Mouse (Mus musculus): ENCODE results near the gene Col11a1. TPM values are rescaled to one million over a fixed set of nuclear protein-coding genes. Genes with fewer than 3 reads are reported as not detected.

Col11a1 gene
- total and polyA plus RNA-seq, 3 experiments: not detected

- TF ChIP-seq ZMIZ1 (IDR thresholded peaks at IDR 0.05; ENCODE audit: low read depth, low read length) (no peak), TCF12 (IDR thresholded peaks at IDR 0.05; ENCODE audit: low read depth, low read length) (no peak), RCOR1 (conservative IDR thresholded peaks at IDR 0.05; ENCODE audit: low read depth, low read length) (no peak), POLR2AphosphoS2 (IDR thresholded peaks at IDR 0.05; ENCODE audit: low read depth, low read length) (no peak)
Observed at GRCm38 (mm10) chr3:114053501-114053900, 23.2 kb downstream of the Col11a1 start (continued).

GRCm38 (mm10) chr3:114065123-114065522 is 34.8 kb downstream of the Col11a1 start:
- Histone ChIP-seq H3K9ac (ENCODE audit: insufficient read depth, low read depth) (no peak overlapping the region), H3K27me3 (replicated peaks) (no peaks in the 10 kb centered on the region), H3K4me2 (ENCODE audit: insufficient read depth, low read depth, poor library complexity, severe bottlenecking) (no peak overlapping the region), H3K79me2 (replicated peaks; ENCODE audit: control insufficient read depth, extremely low read depth, insufficient read depth, poor library complexity, severe bottlenecking) (no peaks in the 10 kb centered on the region), H3K36me3 (replicated peaks in 1 of 2; ENCODE audit: control insufficient read depth in 1 of 2, insufficient read depth in 1 of 2, low read length in 1 of 2) (no peaks in the 10 kb centered on the region), H3K9me3 (replicated peaks; ENCODE audit: low read length) (peaks cover 35% of the 10 kb centered on the region), H3K4me3 (replicated peaks in 1 of 3; ENCODE audit: low read depth in 2 of 3, low read length in 2 of 3, poor library complexity in 1 of 3) (no peak overlapping the region), H3K27ac (ENCODE audit: insufficient read depth, low read depth) (no peak overlapping the region), H3K4me1 (ENCODE audit: control insufficient read depth in 1 of 2, insufficient read depth in 2 of 2) (no peaks in the 10 kb centered on the region)
- DNase-seq (ENCODE audit: extremely low read depth): no peak
- in situ Hi-C loops (cut with MboI; ENCODE audit: low pct_ligation_motif_present, low pct_unique_long_range_greater_than_20kb, low sequenced_read_pairs) (no loop called here), dilution Hi-C loops (cut with MboI; ENCODE audit: extremely low pct_ligation_motif_present, extremely low pct_unique_long_range_greater_than_20kb, low sequenced_read_pairs) (no loop called here)
- no peak for TF ChIP-seq SIN3A (IDR thresholded peaks at IDR 0.05; ENCODE audit: low read length)
- no peak for TF ChIP-seq POLR2AphosphoS2 (IDR thresholded peaks at IDR 0.05; ENCODE audit: low read depth, low read length)
- no peak for TF ChIP-seq SMC3 (IDR thresholded peaks at IDR 0.05; ENCODE audit: low read depth, low read length)
- no peak for TF ChIP-seq UBTF (IDR thresholded peaks at IDR 0.05; ENCODE audit: low read depth, low read length)
- no peak for TF ChIP-seq PAX5 (IDR thresholded peaks at IDR 0.05; ENCODE audit: low read length)

- no peaks in the 10 kb centered on the region for H3K27me3 ChIP-seq (replicated peaks)
- H3K36me3 ChIP-seq (replicated peaks in 1 of 2; ENCODE audit: control insufficient read depth in 1 of 2, insufficient read depth in 1 of 2, low read length in 1 of 2): no peaks in the 10 kb centered on the region
- H3K4me3 ChIP-seq (replicated peaks in 1 of 3; ENCODE audit: low read depth in 2 of 3, low read length in 2 of 3, poor library complexity in 1 of 3): no peak overlapping the region
- no peak overlapping the region for H3K9ac ChIP-seq (ENCODE audit: insufficient read depth, low read depth)
- H3K4me2 ChIP-seq (ENCODE audit: insufficient read depth, low read depth, poor library complexity, severe bottlenecking): no peak overlapping the region
- in situ Hi-C loops (cut with MboI; ENCODE audit: low pct_ligation_motif_present, low pct_unique_long_range_greater_than_20kb, low sequenced_read_pairs): no loop called here
- no peaks in the 10 kb centered on the region for H3K4me1 ChIP-seq (ENCODE audit: control insufficient read depth in 1 of 2, insufficient read depth in 2 of 2)
- TF ChIP-seq MAX (IDR thresholded peaks at IDR 0.05; ENCODE audit: low read length) (no peak), NELFE (IDR thresholded peaks at IDR 0.05; ENCODE audit: low read depth, low read length) (no peak), IRF4 (IDR thresholded peaks at IDR 0.05; ENCODE audit: low read depth, low read length) (no peak), RAD21 (IDR thresholded peaks at IDR 0.05; ENCODE audit: low read depth, low read length) (no peak), MXI1 (IDR thresholded peaks at IDR 0.05; ENCODE audit: low read depth, low read length) (no peak), TCF12 (IDR thresholded peaks at IDR 0.05; ENCODE audit: low read depth, low read length) (no peak), USF1 (IDR thresholded peaks at IDR 0.05; ENCODE audit: low read depth, low read length) (no peak), BHLHE40 (IDR thresholded peaks at IDR 0.05; ENCODE audit: low read depth, low read length) (no peak), RCOR1 (conservative IDR thresholded peaks at IDR 0.05; ENCODE audit: low read depth, low read length) (no peak), NRF1 (IDR thresholded peaks at IDR 0.05; ENCODE audit: low read depth, low read length) (no peak), ZC3H11A (IDR thresholded peaks at IDR 0.05; ENCODE audit: low read depth, low read length) (no peak), GABPA (IDR thresholded peaks at IDR 0.05; ENCODE audit: insufficient replicate concordance, low read depth, low read length) (no peak), ELF1 (IDR thresholded peaks at IDR 0.05; ENCODE audit: low read depth, low read length) (no peak), MAZ (IDR thresholded peaks at IDR 0.05; ENCODE audit: low read depth, low read length) (no peak), CHD2 (IDR thresholded peaks at IDR 0.05; ENCODE audit: low read length) (no peak), HCFC1 (IDR thresholded peaks at IDR 0.05; ENCODE audit: low read depth, low read length) (no peak), MYC (IDR thresholded peaks at IDR 0.05; ENCODE audit: low read depth, low read length) (no peak), USF2 (conservative IDR thresholded peaks at IDR 0.05; ENCODE audit: low read depth, low read length) (no peak), MEF2A (IDR thresholded peaks at IDR 0.05; ENCODE audit: borderline replicate concordance, low read depth, low read length) (no peak)
- dilution Hi-C loops (cut with MboI; ENCODE audit: extremely low pct_ligation_motif_present, extremely low pct_unique_long_range_greater_than_20kb, low sequenced_read_pairs): no loop called here
- H3K27ac ChIP-seq (ENCODE audit: insufficient read depth, low read depth): no peak overlapping the region
- peaks cover 34% of the 10 kb centered on the region for H3K9me3 ChIP-seq (replicated peaks; ENCODE audit: low read length)
- H3K79me2 ChIP-seq (replicated peaks; ENCODE audit: control insufficient read depth, extremely low read depth, insufficient read depth, poor library complexity, severe bottlenecking): no peaks in the 10 kb centered on the region
- DNase-seq (ENCODE audit: extremely low read depth): no peak
Observed at GRCm38 (mm10) chr3:114065587-114065986, 35.2 kb downstream of the Col11a1 start.

Data from CH12.LX (cell line).